Mouse (Mus musculus) right cerebral cortex, adult 2 months (tissue): ENCODE data around the gene Plekhb2.
A peak's percentile ranks its signal among the peaks of the same experiment; 100 is the strongest.

Experiments
- DNase-seq, 2 experiments: peaks; one replicate each; pipeline ENCODE4 v3.0.0; 2021 to 2022; ENCODE audit warnings: low spot score in 2 of 2

Gene Plekhb2

GRCm38 (mm10) chr1:34831381-34831780 lies 18.4 kb upstream of the Plekhb2 start:
- DNase-seq: no peak

- no peak for DNase-seq
Measured at GRCm38 (mm10) chr1:34834904-34835303, 14.9 kb upstream of the Plekhb2 start.

GRCm38 (mm10) chr1:34837951-34838689 lies 11.7 kb upstream of the Plekhb2 start:
- no peak for DNase-seq

- DNase-seq: no peak
Measured at GRCm38 (mm10) chr1:34839241-34839640, 10.5 kb upstream of the Plekhb2 start.

GRCm38 (mm10) chr1:34841709-34842388 lies 7.9 kb upstream of the Plekhb2 start:
- DNase-seq: no peak

GRCm38 (mm10) chr1:34842389-34842861 lies 7.4 kb upstream of the Plekhb2 start:
- DNase-seq: no peak

- DNase-seq: peak; percentile 81 to 87
Measured at GRCm38 (mm10) chr1:34842887-34843618, 6.7 kb upstream of the Plekhb2 start, which contains the start of gene Fam168b. Fam168b (minus strand) TSS chr1:34843065.

GRCm38 (mm10) chr1:34847070-34847469 lies 2.7 kb upstream of the Plekhb2 start:
- no peak for DNase-seq

- DNase-seq: no peak
Measured at GRCm38 (mm10) chr1:34850343-34851136, 764 bp downstream of the Plekhb2 start.

- DNase-seq: peak; percentile 55 to 63
Measured at GRCm38 (mm10) chr1:34851562-34851961, 1.8 kb downstream of the Plekhb2 start.

- DNase-seq: no peak
Measured at GRCm38 (mm10) chr1:34852116-34852878, 2.5 kb downstream of the Plekhb2 start.

GRCm38 (mm10) chr1:34853786-34854185 lies 4.0 kb downstream of the Plekhb2 start:
- no peak for DNase-seq

GRCm38 (mm10) chr1:34855056-34855739 lies 5.4 kb downstream of the Plekhb2 start:
- DNase-seq: no peak

GRCm38 (mm10) chr1:34858671-34859070 lies 8.9 kb downstream of the Plekhb2 start:
- no peak for DNase-seq

- DNase-seq: no peak
Measured at GRCm38 (mm10) chr1:34859761-34860160, 10.0 kb downstream of the Plekhb2 start.

- no peak for DNase-seq
Measured at GRCm38 (mm10) chr1:34860205-34860604, 10.4 kb downstream of the Plekhb2 start.

- DNase-seq: no peak
Measured at GRCm38 (mm10) chr1:34862877-34863276, 13.1 kb downstream of the Plekhb2 start.

GRCm38 (mm10) chr1:34863323-34863722 lies 13.5 kb downstream of the Plekhb2 start:
- DNase-seq: no peak

- no peak for DNase-seq
Measured at GRCm38 (mm10) chr1:34864243-34864642, 14.5 kb downstream of the Plekhb2 start.

GRCm38 (mm10) chr1:34865866-34866265 lies 16.1 kb downstream of the Plekhb2 start:
- no peak for DNase-seq
